Mouse (Mus musculus) olfactory bulb, adult 2 months (tissue): ENCODE results near the gene Ccdc62.

Source experiments
- CTCF ChIP-seq: fragments of 200-500 bp; IDR thresholded peaks from 2 replicates; pipeline ENCODE4 v1.5.1; 2012; ENCODE audit warnings: low read depth, mild to moderate bottlenecking, low read length, moderate library complexity; ENCODE audit not compliant: insufficient read depth
- POLR2A ChIP-seq: fragments of 200-500 bp; IDR thresholded peaks from 2 replicates; pipeline ENCODE4 v1.6.1; 2012; ENCODE audit warnings: mild to moderate bottlenecking, low read depth, low read length, moderate library complexity; ENCODE audit not compliant: insufficient read depth

DNA sequence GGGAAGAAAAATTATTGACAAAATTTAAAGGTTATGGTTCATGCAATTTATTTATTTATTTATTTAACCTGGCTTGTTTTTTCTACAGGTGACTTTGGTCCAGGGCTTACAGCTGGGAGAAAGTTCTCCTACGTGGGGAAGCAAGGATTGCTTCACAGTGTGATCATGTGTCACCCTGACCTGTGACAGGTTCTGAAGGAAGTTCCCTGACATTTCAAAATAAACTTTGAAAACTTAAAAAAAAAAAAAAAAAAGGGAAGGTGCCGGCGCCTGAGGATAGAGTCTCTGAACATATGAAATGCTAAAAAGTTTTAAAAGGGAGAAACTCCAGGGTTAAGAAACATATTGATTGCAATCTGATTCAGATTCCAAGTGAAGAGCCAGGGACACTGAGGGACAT lies 44.1 kb upstream of the Ccdc62 start:
- TF ChIP-seq CTCF (no peak), POLR2A (no peak)
